9 mouse cellular contexts compared by ENCODE assay signal in the genomic region with DNA sequence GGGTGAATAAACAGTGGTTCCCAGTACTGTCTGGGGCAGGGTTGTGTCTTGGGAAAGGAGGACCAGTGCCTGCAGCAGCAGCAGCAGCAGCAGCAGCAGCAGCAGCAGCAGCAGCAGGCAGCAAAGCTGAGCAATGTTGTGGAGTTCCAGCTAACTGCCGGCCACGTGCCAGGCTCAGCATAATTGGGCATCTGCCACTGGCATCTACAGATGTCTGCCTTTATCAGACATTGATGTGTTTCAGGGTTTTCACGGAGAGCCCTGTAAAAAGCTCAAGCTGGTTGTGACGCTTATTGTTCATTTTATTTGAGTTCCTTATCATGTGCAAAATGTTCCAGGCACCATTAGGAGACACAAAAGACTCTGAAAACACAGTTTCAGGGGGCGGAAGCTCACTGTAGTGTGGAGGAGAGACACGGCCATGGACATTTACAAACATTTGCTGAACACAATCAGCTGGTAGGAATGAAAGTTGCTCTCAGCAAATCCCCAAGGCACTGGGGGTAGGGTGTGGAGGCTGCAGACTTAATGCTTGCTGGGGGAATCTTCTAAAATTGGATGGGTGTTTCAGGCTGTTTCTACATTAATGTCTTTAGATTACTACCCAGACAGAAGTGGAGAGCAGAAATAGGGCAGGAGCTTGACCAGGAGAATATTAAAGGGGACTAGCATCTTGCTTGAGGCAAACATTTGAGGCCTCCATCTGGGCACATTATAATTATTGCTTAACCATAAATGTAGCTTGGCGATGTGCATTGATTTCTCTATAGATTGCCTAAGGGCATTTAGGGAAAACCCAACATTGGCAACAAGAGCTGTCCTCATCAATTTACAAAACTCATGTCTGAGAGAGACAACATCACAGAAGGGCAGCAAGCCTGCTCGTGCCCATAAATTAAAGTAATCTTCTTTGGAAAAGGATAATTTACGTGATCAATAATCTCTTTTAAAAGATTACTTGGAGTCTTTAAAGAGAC. TPM values are rescaled to one million over a fixed set of nuclear protein-coding genes. Genes with fewer than 3 reads are reported as not detected.
A peak's percentile ranks its signal among the peaks of the same experiment; 100 is the strongest.
DNase-seq lines count a peak whose midpoint lies in the region; ATAC-seq lines count a peak whose summit lies in the region.
"Had no signal": no experiment of that assay in that cellular context is flagged by ENCODE, and none has a peak within 500 bp of the region (broad histone marks: within the 10 kb centered on the region; RNA-seq: fewer than 3 reads in every experiment).

No protein-coding gene starts in this region.

- no peak overlapping the region for H3K4me2 ChIP-seq in forebrain, embryonic 12.5 days
- no peak overlapping the region for H3K4me2 ChIP-seq in forebrain, embryonic 11.5 days (ENCODE audit: low read depth, low read length, severe bottlenecking)
- H3K4me2 ChIP-seq in hindbrain, embryonic 14.5 days (replicated peaks), result peak overlapping the region; percentile 40
- no peak overlapping the region for H3K4me2 ChIP-seq in midbrain, embryonic 16.5 days (ENCODE audit: low read length)
- H3K4me2 ChIP-seq: embryonic facial prominence, embryonic 13.5 days had no signal

- no peaks in the 10 kb centered on the region for H3K9me3 ChIP-seq in forebrain, embryonic 12.5 days
- H3K9me3 ChIP-seq in forebrain, embryonic 11.5 days (ENCODE audit: control insufficient read depth, low read length), result no peaks in the 10 kb centered on the region
- H3K9me3 ChIP-seq in hindbrain, embryonic 14.5 days (ENCODE audit: control insufficient read depth, low read length), result no peaks in the 10 kb centered on the region
- H3K9me3 ChIP-seq in midbrain, embryonic 16.5 days (replicated peaks; ENCODE audit: control insufficient read depth, low read length, poor library complexity, severe bottlenecking), result no peaks in the 10 kb centered on the region
- H3K9me3 ChIP-seq: embryonic facial prominence, embryonic 13.5 days had no signal

- no peaks in the 10 kb centered on the region for H3K27me3 ChIP-seq in forebrain, embryonic 12.5 days
- H3K27me3 ChIP-seq in forebrain, embryonic 11.5 days (ENCODE audit: control insufficient read depth, insufficient read depth, low read length), result no peaks in the 10 kb centered on the region
- H3K27me3 ChIP-seq in hindbrain, embryonic 14.5 days (ENCODE audit: control insufficient read depth, insufficient read depth, low read length), result no peaks in the 10 kb centered on the region
- H3K27me3 ChIP-seq in midbrain, embryonic 16.5 days (ENCODE audit: control insufficient read depth, insufficient read depth, low read depth, low read length), result no peaks in the 10 kb centered on the region
- H3K27me3 ChIP-seq: embryonic facial prominence, embryonic 13.5 days had no signal

- no peak overlapping the region for H3K9ac ChIP-seq in forebrain, embryonic 12.5 days
- no peak overlapping the region for H3K9ac ChIP-seq in forebrain, embryonic 11.5 days (ENCODE audit: low read length)
- 0 out of 2 replicates have a peak overlapping the region, but pooled peaks have one; percentile 20 for H3K9ac ChIP-seq in hindbrain, embryonic 14.5 days
- H3K9ac ChIP-seq in midbrain, embryonic 16.5 days (ENCODE audit: low read depth, low read length), result no peak overlapping the region
- H3K9ac ChIP-seq: embryonic facial prominence, embryonic 13.5 days had no signal

- peak overlapping the region; percentile 27; the same call in 1 of the 2 replicates for H3K27ac ChIP-seq in forebrain, embryonic 12.5 days
- H3K27ac ChIP-seq in forebrain, embryonic 11.5 days (ENCODE audit: low read depth, low read length), result no peak overlapping the region
- peak overlapping the region; percentile 82 for H3K27ac ChIP-seq in hindbrain, embryonic 14.5 days
- H3K27ac ChIP-seq in midbrain, embryonic 16.5 days (ENCODE audit: low read length), result peak overlapping the region; percentile 68; the same call in 1 of the 2 replicates
- H3K27ac ChIP-seq: embryonic facial prominence, embryonic 13.5 days had no signal

- H3K4me1 ChIP-seq in forebrain, embryonic 12.5 days, result peaks cover 5% of the 10 kb centered on the region
- no peaks in the 10 kb centered on the region for H3K4me1 ChIP-seq in forebrain, embryonic 11.5 days (replicated peaks; ENCODE audit: control insufficient read depth, insufficient read depth, low read length)
- peaks cover 19% of the 10 kb centered on the region for H3K4me1 ChIP-seq in hindbrain, embryonic 14.5 days (replicated peaks; ENCODE audit: control insufficient read depth, insufficient read depth, low read length)
- H3K4me1 ChIP-seq in midbrain, embryonic 16.5 days (ENCODE audit: control insufficient read depth, insufficient read depth, low read length), result peaks cover 18% of the 10 kb centered on the region

- WGBS in forebrain, embryonic 12.5 days, result 70% methylated on average over 9 of the region's 9 CpGs
- 81% methylated on average over 9 of the region's 9 CpGs for WGBS in forebrain, embryonic 11.5 days
- WGBS in hindbrain, embryonic 14.5 days, result 31% methylated on average over 9 of the region's 9 CpGs
- WGBS in midbrain, embryonic 16.5 days, result 29% methylated on average over 9 of the region's 9 CpGs

- no peak for DNase-seq in forebrain, embryonic 11.5 days (ENCODE audit: low spot score)
- peak; percentile 50 for DNase-seq in NIH3T3 (ENCODE audit: low read depth)
- peak; percentile 70 for DNase-seq in hindbrain, embryonic 14.5 days (ENCODE audit: low spot score)
- no peak for DNase-seq in adrenal gland, postnatal 4 days (ENCODE audit: low spot score in 2 of 2)
- no peak for DNase-seq in cerebellum, adult 11 months
- no peak for DNase-seq in adrenal gland, adult 18-20 months (ENCODE audit: low spot score in 2 of 2)

- H3K36me3 ChIP-seq in forebrain, embryonic 12.5 days (replicated peaks), result no peaks in the 10 kb centered on the region
- no peaks in the 10 kb centered on the region for H3K36me3 ChIP-seq in forebrain, embryonic 11.5 days (ENCODE audit: control insufficient read depth, insufficient read depth, low read length)
- H3K36me3 ChIP-seq in hindbrain, embryonic 14.5 days (replicated peaks; ENCODE audit: control insufficient read depth, insufficient read depth), result no peaks in the 10 kb centered on the region
- H3K36me3 ChIP-seq in midbrain, embryonic 16.5 days (ENCODE audit: control insufficient read depth, insufficient read depth, low read length), result no peaks in the 10 kb centered on the region
- H3K36me3 ChIP-seq: embryonic facial prominence, embryonic 13.5 days had no signal

- no peak for ATAC-seq in forebrain, embryonic 12.5 days (ENCODE audit: low FRiP score)
- ATAC-seq in forebrain, embryonic 11.5 days (replicated peaks; ENCODE audit: low FRiP score), result no peak
- peak; percentile 76; the same call in 1 of the 2 replicates for ATAC-seq in hindbrain, embryonic 14.5 days (ENCODE audit: low FRiP score)
- ATAC-seq in midbrain, embryonic 16.5 days, result peak; percentile 57; the same call in 1 of the 2 replicates

- no peak overlapping the region for H3K4me3 ChIP-seq in forebrain, embryonic 12.5 days (replicated peaks)
- no peak overlapping the region for H3K4me3 ChIP-seq in forebrain, embryonic 11.5 days (ENCODE audit: low read depth, low read length)
- no peak overlapping the region for H3K4me3 ChIP-seq in hindbrain, embryonic 14.5 days (replicated peaks; ENCODE audit: low read length)
- H3K4me3 ChIP-seq in midbrain, embryonic 16.5 days (ENCODE audit: low read depth, low read length), result no peak overlapping the region
- H3K4me3 ChIP-seq: embryonic facial prominence, embryonic 13.5 days had no signal

RNA-seq across cellular contexts. Expression of gene Smpd3, which starts 36.8 kb away (rescaled TPM):
- polyA plus RNA-seq in forebrain, embryonic 12.5 days (2016; fragmentation: Nextera tagmentation; extraction: Ambion mirVana), result 24.4 and 30.0 TPM in 2 replicates
- polyA plus RNA-seq in forebrain, embryonic 11.5 days (2014; fragmentation: Nextera tagmentation; extraction: Ambion mirVana), result 11.1 and 11.8 TPM in 2 replicates
- polyA plus RNA-seq in hindbrain, embryonic 14.5 days (2014; fragmentation: Nextera tagmentation; extraction: Ambion mirVana), result 46.7 and 47.1 TPM in 2 replicates
- 69.6 and 76.2 TPM in 2 replicates for polyA plus RNA-seq in midbrain, embryonic 16.5 days (2015; fragmentation: Nextera tagmentation; extraction: Ambion mirVana)
- total RNA-seq in adrenal gland, postnatal 4 days (2021), result 10 to 100 TPM; 16.4 to 17.0 TPM
- total RNA-seq in adrenal gland, adult 18-20 months (2021), result 10 to 100 TPM in 1 of 2 experiments, 1 to 10 TPM in 1; 6.8 to 11.3 TPM

Comparison
In these comparisons a context has a peak if more than half of its experiments do, and no peak if none do; other contexts are left out.
1. ATAC-seq: peak in hindbrain, embryonic 14.5 days (single experiment) and midbrain, embryonic 16.5 days (single experiment); none in forebrain, embryonic 12.5 days (single experiment) and forebrain, embryonic 11.5 days (single experiment).
2. DNase-seq: peak in NIH3T3 (single experiment) and hindbrain, embryonic 14.5 days (single experiment); none in forebrain, embryonic 11.5 days (single experiment), adrenal gland, postnatal 4 days (0 of 2), cerebellum, adult 11 months (single experiment) and adrenal gland, adult 18-20 months (0 of 2).